Mouse (Mus musculus) T-helper 17 cell (primary cell): ENCODE results near the gene Tpo.

Experiments used
- in situ Hi-C, 2 experiments: fragments of 300-600 bp; cut with MboI, MseI; formaldehyde crosslinking; loops; 1 replicate in 1 of 2; 2 replicates in 1 of 2; pipeline ENCODE4 v1.15.1; 2025; ENCODE audit warnings: high pct_unique_total_duplicates in 2 of 2

Gene Tpo

GRCm38 (mm10) chr12:30132524-30132923, at the start of gene Tpo:
Gene Tpo, minus strand, starts transcription at chr12:30132624.
- in situ Hi-C loops = no loop called here

- in situ Hi-C loops = no loop called here
These were observed 49.3 kb upstream of the Tpo start for GRCm38 (mm10) chr12:30181721-30182120.

GRCm38 (mm10) chr12:30179623-30180022, 47.2 kb upstream of the Tpo start:
- in situ Hi-C loops = loop anchor here in 1 of 2 experiments (10.0 kb wide), 1 partner anchor 625 kb away; no protein-coding TSS in a partner anchor

- in situ Hi-C loops = loop anchor here in 1 of 2 experiments (10.0 kb wide), 1 partner anchor 627 kb away; no protein-coding TSS in a partner anchor
These were observed 45.5 kb upstream of the Tpo start for GRCm38 (mm10) chr12:30177966-30178365.

- in situ Hi-C loops = loop anchor here in 1 of 2 experiments (10.0 kb wide), 1 partner anchor 627 kb away; no protein-coding TSS in a partner anchor
These were observed 45.1 kb upstream of the Tpo start for GRCm38 (mm10) chr12:30177529-30177928.

GRCm38 (mm10) chr12:30168491-30168890, 36.1 kb upstream of the Tpo start:
- in situ Hi-C loops = no loop called here

- in situ Hi-C loops = no loop called here
These were observed 32.1 kb upstream of the Tpo start for GRCm38 (mm10) chr12:30164538-30164937.

GRCm38 (mm10) chr12:30164005-30164404, 31.6 kb upstream of the Tpo start:
- in situ Hi-C loops = no loop called here

GRCm38 (mm10) chr12:30161731-30162406, 29.4 kb upstream of the Tpo start:
- in situ Hi-C loops = no loop called here

- in situ Hi-C loops = no loop called here
These were observed 28.1 kb upstream of the Tpo start for GRCm38 (mm10) chr12:30160475-30160874.

- in situ Hi-C loops = no loop called here
These were observed 27.4 kb upstream of the Tpo start for GRCm38 (mm10) chr12:30159788-30160187.

GRCm38 (mm10) chr12:30154079-30154673, 21.8 kb upstream of the Tpo start:
- in situ Hi-C loops = no loop called here

- in situ Hi-C loops = no loop called here
These were observed 9.7 kb upstream of the Tpo start for GRCm38 (mm10) chr12:30142085-30142484.

- in situ Hi-C loops = no loop called here
These were observed 3.1 kb downstream of the Tpo start for GRCm38 (mm10) chr12:30129411-30129716.

- in situ Hi-C loops = no loop called here
These were observed 3.6 kb downstream of the Tpo start for GRCm38 (mm10) chr12:30128561-30129410.

- in situ Hi-C loops = no loop called here
These were observed 10.1 kb downstream of the Tpo start for GRCm38 (mm10) chr12:30122347-30122746.

- in situ Hi-C loops = no loop called here
These were observed 20.2 kb downstream of the Tpo start for GRCm38 (mm10) chr12:30112271-30112670.

GRCm38 (mm10) chr12:30109646-30110605, 22.5 kb downstream of the Tpo start:
- in situ Hi-C loops = no loop called here

- in situ Hi-C loops = no loop called here
These were observed 29.4 kb downstream of the Tpo start for GRCm38 (mm10) chr12:30102891-30103565.

GRCm38 (mm10) chr12:30092081-30092480, 40.3 kb downstream of the Tpo start:
- in situ Hi-C loops = no loop called here

GRCm38 (mm10) chr12:30083971-30084370, 48.5 kb downstream of the Tpo start:
- in situ Hi-C loops = no loop called here
